Mouse (Mus musculus) lung, postnatal 10 days (tissue): ENCODE measurements around the gene Rgs6.

Experiments used
- DNase-seq: peaks from one replicate; pipeline ENCODE4 v3.0.0; 2021

Gene Rgs6

DNA sequence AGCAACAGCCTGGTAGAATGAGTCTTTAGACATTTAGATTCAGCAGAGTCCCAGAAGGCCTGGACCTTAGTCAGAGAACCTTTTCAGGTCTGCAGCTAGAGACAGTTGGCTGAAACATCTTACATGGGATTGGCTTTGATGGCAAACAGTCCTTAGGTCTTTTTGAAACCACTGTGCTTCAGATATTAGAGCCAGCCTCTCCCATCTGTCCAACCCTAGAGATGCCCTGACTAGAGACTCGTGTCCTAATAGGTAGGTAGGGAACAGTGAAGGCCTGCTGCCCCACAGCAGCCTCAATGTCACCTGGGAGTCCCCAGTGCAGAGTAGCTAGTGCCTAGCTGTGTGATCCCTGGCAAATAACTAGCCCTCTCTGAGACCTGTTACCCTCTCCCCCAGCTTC, 555.5 kb downstream of the Rgs6 start:
- no peak for DNase-seq

DNA sequence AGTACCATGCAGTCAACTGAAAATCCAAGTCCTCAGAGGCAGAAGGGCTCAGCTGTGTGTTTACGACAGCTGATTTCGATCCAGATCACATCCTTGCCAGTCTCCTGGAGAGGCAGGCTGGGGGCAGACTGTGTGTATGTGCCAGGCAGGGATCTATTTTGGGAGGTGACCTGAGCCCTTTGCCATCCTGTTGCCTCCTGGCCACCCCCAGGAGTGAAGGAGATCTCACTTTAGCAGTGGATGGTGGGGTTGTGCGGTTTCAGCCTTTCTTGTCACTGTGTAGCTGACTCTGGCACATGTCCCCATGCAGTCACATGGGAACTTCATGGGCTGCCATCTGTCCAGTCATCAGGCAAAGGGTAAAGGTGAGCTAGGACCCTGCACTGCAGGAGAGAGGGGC, 557.0 kb downstream of the Rgs6 start:
- no peak for DNase-seq

DNA sequence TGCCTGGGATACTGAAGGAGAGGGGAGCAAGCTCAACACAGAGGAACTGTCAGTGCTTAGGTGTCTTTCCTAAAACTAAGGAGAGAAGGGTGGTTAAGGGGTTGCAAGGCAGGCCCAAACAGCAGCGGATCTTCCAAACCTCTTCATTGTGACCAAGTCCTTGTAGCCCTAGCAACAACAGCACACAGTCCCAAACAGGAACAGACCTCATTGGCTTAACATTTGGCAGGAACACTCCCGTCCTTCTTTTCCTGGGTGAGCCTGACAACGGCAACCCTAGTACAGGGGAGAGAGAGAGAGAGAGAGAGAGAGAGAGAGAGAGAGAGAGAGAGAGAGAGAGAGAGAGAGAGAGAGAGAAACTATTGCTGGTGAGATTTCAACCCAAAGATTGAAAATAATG, 557.8 kb downstream of the Rgs6 start:
- DNase-seq = no peak

DNA sequence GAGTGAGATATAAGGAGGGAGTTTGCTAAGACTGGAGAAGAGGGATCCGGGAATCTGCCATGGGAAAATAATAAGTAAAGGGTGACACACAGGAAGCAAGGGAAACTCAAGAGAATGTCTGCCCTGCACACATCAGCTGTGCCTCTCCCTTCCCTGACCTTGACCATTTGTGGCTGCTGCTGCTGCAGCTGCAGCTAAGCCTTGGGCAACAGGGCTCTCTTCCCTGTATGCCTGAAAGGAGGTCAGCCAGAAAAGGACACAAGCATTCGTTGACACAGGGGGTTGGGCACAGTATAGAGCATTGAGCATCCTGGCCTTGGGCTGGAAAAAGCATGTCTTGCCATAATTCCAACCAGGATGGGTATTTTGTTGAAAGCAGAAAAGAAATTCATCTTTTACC, 558.8 kb downstream of the Rgs6 start:
- DNase-seq = no peak

DNA sequence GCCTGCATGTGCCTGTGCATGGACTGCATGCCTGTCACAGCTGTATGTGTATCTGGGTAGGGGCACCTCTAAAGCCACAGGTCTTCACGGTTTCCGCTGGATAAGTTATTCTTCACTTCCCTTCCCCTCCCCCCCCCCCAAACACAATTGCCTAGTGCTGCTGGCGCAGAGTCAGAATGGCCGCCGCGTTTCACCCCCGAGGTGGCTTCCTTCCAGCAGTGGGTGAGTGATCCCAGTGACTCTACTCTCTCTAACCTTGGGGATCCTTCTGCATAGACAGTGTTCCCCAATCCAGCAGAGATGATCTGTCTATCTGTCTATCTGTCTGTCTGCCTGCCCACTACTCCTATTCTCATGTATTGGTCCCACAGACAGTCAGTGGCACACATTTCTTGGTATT, 561.9 kb downstream of the Rgs6 start:
- DNase-seq = no peak

DNA sequence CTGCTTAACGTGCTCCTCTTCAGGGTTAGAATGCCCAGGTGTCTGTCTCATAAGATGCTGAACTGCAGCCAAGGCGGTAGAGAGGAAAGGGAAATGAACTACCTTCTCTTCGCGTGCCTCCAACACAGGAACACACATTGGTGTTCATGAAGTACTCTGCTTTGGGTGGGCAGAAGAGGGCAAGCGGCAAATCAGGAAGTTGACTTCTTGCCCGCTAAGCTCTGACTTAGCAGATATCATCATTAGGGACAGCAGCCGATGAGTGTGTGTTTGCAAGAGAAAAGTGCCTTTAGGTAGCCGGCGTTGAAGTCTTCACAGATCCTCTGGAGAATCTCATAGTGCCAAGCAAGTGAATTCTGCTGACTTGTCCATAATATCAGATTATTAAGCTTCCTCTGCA, 562.7 kb downstream of the Rgs6 start:
- no peak for DNase-seq

DNA sequence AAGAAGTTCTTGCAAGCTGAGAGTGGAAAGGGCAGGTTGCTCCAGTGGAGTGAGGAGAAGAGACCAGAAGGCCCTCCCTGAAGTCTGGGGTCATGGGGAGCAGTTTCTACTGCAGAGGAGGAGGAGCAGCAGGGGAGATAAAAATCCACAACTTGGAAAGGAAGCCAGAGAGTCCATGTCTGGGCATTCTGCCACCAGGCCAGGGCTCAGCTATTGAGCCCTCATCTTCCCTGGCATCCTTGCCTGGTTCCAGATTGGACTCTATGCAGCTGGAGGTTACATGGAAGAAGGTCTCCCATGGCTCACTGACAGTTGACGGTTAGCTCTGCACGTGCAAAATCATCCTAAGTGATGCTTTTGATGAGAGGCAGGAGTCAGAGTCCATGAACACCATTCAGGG, 563.4 kb downstream of the Rgs6 start:
- no peak for DNase-seq

DNA sequence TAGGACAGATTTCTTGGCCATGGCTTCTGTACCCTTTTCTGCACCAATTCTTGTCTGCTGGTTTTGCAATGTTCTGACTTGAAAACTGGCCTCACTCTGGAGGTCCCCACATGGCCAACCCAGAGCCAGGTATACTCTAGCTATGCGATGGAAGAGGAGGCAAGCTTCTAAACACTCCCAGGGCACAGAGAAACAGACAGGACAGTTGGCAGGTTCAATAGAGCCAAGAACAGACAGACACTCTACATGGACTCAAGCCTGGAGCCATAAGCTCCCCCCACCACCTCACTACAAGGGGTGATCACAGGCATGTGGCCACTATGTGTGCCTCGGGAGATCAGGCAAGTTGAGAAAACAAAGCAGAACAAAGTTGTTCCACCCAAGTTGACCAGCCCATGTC, 572.1 kb downstream of the Rgs6 start:
- DNase-seq = no peak

DNA sequence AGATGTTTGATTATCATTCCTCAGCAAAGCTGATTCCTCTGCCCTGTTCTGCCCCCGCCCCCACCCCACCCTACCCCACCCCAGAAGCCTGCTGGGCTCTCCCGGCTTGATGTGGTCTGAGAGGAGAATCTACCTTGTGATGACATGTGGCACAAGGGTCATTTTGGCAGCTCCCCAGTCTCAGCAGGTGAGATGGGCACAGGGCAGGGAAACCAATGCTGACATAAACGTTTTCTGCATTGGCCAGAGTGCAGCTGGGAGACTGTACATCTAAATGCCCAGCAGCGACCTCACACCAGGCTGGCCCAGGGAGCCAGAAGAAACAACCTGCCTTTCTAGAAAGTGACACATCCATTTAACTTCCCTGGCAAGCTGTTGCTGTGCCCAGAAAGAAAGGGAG, 572.6 kb downstream of the Rgs6 start:
- no peak for DNase-seq

DNA sequence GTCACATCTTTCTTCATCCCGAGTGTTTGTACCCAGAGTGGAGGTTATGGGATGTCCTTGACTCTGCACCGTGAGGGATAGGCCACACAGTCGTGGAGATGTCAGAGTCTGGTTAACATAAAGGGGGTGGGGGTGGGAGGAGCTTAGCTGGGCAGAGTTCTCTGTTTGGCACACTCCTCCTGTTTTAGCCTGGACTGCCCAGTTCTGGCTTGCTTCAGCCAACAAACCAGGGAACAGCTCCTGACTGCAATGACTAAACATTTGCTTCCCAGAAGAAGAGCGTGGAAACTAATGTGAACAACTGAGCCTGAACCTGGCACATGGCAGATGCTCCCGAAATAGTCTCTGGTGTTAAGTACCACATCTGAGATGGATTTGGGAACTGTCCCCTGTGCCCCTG, 575.6 kb downstream of the Rgs6 start:
- DNase-seq = no peak

DNA sequence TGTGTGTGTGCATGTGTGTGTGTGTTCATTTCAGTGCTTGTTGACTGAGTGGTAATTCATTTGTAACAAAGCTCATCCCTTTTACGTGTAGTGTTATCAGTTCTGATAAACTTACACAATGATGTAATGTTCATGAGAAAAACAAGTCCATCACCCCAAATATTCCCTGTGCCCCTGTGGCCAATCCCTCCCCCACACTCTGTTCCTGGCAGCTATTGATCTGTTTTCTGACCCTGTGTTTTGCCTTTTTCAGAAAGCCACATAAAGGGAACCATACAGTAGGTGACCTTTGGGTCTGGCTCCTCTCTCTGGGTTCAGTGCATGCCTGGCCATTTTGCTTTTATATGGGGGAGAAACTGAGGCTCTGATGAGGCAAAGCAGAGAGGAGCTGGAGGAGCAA, 577.0 kb downstream of the Rgs6 start:
- DNase-seq = no peak

DNA sequence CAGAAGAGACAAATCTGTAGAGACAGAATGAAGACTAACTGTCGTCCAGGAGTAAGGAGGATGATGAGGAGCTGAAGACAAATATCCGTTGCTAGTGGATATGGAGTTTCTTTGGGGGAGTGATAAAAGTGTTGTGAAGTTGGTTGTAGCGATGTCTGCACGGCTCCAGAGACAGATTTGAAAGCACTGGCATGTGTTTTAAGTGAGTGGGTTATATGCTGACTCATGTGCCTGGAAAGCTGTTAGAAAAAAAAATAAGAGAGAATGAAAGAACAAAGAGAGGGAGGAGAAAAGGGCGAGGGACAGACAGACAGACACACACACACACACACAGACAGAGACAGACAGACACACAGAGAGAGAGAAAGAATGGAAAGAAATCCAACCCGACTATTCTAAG, 580.2 kb downstream of the Rgs6 start:
- no peak for DNase-seq

DNA sequence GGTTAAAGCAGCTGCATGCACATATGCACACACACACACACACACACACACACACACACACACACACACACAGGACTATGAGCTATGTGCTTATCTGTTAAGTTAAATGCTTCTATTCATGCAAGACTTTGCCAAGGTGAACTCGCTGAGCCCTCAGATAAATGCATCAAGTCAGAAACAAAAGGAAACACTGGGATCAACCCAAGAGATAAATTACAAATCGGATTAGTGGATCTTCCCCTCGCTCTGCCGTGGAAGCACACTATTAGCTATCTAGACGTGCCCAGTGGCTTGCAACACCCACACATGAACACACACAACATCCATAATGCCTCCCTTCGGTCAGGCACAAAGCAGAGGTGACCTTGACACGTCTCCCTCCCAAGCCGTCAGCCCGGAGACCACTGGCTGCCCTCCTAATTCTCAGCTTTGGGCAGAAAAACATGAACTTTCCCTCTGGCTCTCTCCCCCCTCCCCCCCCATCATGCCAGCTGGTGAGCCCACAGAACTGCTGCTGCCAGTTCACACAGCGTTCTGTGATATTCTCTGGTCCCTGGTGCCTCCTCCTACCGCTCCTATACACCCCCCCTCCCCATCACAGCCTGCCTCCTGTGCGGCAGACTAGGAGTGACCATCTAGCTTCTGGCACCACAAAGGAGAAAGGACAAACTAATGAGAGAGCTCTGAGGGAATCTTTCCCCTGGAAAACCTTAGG, 581.6 kb downstream of the Rgs6 start:
- no peak for DNase-seq

DNA sequence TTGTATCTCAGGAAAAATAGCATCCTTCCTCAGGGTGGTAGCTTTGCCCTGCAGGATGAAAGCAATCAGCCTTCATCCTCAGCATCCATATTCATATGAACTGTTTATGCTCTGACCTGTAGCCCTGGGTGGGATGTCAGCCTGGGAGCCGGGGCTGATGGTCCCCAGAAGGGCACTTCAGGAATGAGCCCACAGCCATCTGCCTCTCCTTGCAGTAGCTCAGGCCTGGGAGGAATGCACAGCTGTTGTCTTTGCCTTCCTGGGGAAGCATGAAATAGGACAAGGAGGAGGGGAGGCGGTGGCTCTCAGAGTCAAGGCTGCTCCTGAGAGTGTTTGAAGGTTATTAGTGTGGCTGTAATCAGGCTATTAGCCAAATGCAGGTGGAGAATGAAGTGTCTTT, 590.7 kb downstream of the Rgs6 start:
- no peak for DNase-seq

DNA sequence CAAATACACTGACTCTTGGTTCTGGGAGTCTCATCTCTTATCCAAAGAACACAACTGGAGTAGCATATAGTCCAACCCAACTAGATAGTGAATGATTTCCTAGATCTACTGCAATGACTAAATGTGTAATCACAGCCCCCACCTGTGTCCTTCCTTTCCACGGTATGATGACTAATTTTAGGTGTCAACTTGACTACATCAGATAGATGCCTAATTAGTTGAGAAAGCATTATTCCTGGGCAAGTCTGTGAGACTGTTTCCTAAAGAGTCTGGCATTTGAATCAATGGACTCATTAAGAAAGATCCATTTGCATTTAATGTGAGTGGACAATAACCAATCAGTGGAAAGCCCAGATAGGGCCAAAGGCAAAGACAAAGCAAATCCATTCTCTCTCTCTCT, 591.8 kb downstream of the Rgs6 start:
- DNase-seq = no peak

DNA sequence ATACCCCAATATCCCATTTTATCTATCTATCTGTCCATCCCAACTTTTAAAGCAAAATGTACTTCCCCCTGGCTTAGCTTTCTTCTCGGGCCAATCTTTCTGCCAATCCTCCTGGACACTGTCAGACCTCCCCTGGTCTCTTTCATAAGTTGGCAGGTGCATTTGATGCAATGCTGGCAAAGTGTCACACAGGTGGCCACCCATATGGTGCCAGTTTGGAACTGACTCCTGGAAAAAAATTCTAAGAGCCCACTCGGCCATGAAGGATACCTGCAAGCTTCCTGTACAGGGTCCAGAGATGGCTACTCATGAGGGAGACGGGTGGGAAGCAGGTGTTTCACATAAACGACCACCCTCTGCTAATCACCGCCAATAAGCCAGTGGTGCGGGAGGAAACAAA, 592.5 kb downstream of the Rgs6 start:
- no peak for DNase-seq

DNA sequence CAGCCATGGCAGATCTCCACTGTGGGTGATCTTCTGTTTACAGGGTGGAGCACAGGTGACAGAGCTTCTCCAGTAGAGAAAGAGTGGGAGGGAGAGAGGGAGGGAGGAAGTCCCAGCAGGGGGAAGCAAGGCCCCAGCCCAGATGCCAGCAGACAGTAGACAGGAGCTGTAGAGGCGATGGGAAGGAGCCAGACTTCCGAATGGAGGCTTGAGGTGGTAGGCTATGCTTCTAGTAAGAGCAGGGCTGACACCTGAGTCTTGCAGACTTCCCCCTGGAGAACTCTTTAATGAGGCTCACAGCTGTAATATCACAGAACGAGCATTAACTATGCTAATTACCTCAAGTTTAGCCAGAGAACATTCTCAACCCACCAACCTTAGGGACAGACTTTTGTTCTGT, 613.6 kb downstream of the Rgs6 start:
- no peak for DNase-seq

DNA sequence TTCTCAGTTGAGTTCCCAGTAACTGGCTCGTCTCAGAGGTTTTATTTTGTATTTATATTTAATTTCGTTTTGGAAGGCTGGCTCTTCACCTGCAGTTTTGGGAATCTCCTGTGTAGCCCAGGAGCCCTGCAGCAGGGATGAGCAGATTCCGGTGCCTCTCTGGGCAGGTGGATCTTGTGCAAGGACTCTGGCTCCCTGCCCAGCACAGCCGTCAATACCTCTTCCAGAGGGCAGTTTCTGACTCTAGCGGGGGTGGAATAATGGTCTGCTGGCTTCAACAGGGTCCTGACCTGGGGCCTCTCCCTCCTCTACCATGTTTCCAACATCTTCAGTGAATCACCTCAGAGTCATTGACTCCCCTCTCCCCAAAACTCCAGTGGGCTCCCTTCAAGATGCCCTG, 616.3 kb downstream of the Rgs6 start:
- no peak for DNase-seq

DNA sequence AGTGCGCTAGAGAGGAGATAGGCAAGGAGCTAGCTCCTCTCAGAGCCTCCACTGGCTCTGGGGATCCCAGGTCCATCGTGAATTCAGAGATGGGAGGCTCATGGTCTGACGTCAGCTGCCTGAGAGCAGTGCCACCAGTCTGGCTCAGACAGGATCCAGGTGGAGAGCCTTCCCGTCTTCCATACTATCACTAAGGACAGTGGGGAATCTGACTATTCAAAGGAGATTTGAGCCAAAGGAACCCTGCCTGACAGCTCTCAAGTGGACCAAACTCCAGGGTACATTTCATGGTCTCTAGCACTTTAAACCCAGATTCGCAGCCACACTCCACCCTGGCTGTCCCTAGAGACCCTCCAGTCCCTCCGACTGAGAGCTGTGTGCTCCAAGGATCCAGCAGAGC, 618.8 kb downstream of the Rgs6 start:
- DNase-seq = no peak

DNA sequence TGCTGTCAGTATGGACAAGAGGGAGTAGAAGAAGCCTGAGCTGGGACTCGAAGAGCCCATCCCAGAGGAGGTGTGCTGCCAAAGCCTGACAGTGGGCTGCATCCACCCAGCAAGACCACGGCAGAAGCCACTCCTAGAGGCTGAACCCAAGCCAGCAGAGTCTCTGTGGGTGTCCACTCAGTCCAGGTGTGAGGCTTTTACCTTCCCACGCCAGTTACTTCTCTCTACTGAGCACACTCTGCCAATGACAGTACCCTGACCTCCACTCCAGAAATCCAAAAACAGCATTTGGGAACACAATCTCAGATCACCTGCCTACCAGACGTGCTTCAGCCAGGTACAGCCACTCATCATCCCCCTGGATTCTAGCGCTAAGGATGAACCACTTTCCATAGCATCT, 619.4 kb downstream of the Rgs6 start:
- no peak for DNase-seq

DNA sequence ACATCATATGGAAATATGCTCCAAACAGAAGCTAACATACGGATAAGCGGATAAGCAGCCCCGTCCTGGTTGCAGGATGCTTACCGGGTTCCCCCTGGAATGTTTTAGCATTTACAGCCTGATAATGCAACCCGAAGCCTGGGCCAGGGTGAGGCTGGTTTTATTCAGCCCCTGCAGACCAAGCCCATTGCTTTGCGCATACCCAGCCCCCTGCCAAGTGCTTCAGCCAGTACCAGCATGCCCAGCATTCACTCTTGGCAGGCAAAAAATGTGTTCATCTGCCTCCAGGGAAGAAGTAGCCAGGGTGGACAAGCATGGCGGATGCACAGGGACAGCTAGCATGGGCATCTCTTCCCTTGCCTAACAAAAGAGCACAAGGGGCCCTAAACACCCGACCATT, 619.9 kb downstream of the Rgs6 start:
- DNase-seq = no peak

DNA sequence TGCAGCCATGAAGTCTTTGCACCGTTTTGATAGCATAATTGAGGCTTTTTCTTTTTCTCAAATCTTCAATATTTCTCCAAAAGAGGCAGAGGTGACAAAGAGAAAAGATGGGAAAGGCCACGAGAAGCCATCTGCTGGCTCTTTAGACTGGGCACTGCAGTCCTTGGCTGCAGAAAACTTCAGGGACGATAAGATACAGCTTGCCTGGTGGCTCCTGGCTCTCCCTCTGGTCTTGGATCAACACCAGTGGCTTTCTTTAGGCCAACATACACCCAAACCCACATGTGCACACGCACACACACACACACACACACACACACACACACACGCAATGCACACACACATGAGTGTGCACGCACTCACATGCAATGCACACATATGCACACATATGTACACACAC, 620.7 kb downstream of the Rgs6 start:
- DNase-seq = no peak

DNA sequence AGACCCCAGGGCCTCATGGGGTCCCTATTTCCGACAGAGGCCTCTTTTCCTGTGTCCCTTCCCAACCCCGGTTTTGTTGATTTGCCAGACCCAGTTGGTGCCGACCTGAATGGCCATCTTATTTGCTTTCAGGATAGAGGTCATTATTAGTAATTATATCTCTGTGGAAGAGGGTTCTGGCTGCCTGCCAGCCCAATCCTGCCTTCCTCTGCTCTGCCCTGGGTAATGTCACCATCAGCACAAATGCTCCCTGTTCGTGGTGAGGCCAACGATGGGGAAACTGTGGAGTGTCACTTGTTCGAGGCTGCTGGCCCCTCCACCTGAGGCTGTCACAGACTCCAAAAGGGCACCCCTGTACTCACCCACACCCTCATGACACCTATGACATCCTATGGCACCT, 621.4 kb downstream of the Rgs6 start:
- DNase-seq = no peak

DNA sequence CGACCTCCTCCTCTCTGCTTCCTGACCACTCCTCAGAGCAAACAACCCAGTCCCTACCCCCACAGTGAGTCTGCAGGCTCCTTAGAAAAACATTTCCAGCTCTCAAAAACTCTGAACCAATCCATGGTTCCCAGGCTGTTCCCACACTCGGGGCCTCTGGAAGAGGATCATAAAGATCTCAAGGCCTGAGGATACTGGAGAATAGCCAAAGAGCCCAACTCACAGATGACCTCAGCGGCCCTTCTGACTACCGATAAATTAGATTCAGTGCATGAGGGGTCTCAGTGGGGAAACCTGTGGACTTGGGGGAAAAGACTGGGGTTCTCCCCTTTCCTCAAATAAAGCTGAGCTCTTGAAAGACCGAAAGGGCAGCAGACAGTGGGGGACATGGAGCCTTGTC, 622.2 kb downstream of the Rgs6 start:
- DNase-seq = no peak

DNA sequence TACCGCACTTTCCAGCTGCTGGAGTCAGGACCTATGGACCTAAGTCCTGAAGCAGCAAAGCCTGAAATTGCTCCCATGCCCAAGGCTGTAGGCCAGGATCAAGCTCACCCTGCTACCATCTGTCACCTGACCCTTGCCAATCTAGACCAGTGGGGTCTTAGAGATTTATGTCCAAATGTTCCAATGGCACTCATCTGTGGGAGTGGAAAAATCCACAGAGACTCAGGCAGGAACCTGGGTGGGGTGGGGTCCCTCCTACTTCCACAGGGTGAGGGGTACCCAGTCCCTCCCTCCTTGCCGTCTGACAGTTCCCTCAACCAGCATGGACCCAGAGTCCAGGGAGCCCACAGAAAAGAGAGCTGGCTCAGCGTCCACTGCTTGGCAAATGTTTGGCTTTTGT, 622.6 kb downstream of the Rgs6 start:
- DNase-seq = no peak
